Mouse (Mus musculus): ENCODE measurements around the gene Oaz1.
"Not testable (repeated sequence)": the region's sequence is repeated elsewhere in the genome, so short reads cannot be mapped to it uniquely, and the experiment has no call there.

Gene Oaz1

GRCm38 (mm10) chr10:80802996-80803395 is 23.5 kb upstream of the Oaz1 start:
- no peak for DNase-seq

GRCm38 (mm10) chr10:80804340-80804739 is 22.1 kb upstream of the Oaz1 start:
- DNase-seq = no peak

- DNase-seq = no peak
Measured at GRCm38 (mm10) chr10:80804916-80805315, 21.5 kb upstream of the Oaz1 start, which contains the start of gene Amh. Amh (plus strand) TSS chr10:80805243.

DNA sequence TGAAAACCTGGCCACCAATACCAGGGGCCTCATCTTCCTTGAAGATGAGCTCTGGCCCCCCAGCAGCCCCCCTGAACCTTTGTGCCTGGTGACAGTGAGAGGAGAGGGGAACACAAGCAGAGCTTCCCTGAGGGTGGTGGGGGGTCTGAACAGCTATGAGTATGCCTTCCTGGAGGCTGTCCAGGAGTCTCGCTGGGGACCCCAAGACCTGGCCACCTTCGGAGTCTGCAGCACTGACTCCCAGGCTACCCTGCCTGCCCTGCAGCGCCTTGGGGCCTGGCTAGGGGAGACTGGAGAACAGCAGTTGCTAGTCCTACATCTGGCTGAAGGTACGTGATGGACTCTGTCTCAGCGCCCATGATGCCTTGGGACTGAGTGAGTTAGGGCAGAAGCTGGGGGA is 21.1 kb upstream of the Oaz1 start:
- no peak for DNase-seq

- peak; percentile 89 to 90 for DNase-seq
Measured at GRCm38 (mm10) chr10:80805925-80806324, 20.5 kb upstream of the Oaz1 start.

DNA sequence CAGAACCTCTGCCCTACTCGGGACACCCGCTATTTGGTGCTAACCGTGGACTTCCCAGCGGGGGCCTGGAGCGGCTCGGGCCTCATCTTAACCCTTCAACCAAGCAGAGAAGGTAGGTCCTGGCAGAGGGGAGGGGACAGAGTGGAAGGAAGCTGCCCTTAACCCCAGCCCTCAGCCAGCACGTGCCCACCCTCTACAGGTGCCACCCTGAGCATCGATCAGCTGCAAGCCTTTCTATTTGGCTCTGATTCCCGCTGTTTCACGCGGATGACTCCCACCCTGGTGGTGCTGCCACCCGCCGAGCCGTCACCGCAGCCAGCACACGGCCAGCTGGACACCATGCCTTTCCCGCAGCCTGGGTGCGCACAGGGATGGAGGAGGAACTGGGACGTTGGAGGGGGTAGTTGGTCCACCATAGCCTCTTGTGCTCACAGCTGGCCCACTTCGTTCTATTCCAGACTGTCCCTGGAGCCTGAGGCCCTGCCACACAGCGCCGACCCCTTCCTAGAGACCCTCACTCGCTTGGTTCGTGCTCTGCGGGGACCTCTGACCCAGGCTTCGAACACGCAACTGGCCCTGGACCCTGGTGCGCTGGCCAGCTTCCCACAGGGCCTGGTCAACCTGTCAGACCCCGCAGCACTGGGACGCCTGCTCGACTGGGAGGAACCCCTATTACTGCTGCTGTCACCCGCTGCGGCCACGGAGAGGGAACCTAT is 20.0 kb upstream of the Oaz1 start:
- peak in 1 of 2 experiments; percentile 38 for DNase-seq

GRCm38 (mm10) chr10:80807057-80807627 is 19.3 kb upstream of the Oaz1 start:
- peak; percentile 87 to 90 for DNase-seq

DNA sequence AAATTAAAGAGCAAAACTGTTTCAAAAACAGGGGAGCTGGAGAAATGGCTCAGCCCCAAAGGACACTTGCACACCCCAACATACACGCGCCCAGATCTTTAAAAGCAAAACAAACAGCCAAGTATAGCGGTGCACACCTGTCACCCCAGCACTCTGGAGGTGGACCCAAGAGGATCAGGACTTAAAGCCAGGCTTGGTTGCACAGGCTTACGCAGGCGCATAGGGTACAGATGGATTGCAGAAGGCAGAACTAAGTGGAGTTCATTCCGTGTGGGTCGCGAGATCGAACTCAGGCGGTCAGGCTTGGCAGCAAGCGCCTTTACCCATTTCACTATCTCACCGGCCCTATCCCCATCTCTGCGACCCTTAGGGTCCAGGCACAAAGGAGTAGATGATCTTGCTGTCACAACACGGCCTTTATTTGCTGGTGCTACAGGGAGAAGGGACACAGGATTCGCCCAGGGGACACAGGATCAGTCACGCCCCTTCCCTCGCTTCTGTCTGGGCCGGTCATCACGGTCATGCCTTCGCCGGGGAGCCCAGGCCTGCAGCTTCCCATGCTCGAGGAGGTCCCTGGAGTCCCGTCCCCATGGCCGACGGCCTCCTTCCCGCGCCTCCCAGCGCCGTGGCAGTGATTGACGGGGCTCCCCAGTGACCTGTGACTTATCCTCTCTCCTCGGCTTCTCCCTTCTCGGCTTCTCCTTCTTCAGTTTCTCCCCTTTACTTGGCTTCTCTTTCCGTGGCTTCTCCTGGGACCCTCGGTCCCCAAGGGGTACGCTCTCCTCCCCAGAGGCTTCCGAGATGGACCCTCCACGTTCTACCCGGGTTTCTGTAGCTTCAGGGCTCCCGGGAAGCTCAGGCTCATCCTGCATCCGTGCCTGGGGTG is 18.1 kb upstream of the Oaz1 start:
- no peak for DNase-seq

DNA sequence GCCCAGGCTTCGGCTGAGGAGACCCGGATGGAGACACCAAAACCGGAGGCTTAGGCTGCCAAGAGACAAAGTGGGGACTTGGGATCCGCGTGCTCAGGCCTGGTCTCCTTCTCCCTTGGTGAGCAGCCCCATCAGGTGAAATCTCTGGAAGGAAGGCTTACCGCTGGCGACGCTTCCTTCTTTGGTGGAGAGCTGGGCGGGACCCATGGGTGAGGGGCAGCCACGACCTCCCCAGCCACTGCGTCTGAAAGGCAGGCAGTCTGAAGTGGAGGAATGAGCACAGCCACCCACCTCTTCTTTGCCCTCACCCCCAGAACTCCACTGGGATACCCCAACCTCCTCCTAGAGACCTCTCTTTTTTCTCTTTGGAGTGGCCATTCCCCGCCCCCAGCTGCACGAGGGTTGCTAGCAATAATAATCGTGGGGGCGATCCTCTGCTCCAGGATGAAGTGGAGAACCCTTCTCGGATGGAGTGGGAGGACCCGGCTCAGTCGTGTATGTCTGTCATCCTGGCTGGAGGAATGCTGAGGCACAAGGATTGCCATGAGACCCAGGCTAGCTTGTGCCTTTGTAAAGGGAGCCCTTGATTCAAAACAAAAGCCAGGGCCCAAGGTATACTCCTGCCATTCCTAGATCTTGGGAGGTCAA is 17.3 kb upstream of the Oaz1 start:
- no peak for DNase-seq

- no peak for DNase-seq
Measured at GRCm38 (mm10) chr10:80810084-80810483, 16.4 kb upstream of the Oaz1 start.

- no peak for DNase-seq
Measured at GRCm38 (mm10) chr10:80812391-80813041, 13.9 kb upstream of the Oaz1 start.

DNA sequence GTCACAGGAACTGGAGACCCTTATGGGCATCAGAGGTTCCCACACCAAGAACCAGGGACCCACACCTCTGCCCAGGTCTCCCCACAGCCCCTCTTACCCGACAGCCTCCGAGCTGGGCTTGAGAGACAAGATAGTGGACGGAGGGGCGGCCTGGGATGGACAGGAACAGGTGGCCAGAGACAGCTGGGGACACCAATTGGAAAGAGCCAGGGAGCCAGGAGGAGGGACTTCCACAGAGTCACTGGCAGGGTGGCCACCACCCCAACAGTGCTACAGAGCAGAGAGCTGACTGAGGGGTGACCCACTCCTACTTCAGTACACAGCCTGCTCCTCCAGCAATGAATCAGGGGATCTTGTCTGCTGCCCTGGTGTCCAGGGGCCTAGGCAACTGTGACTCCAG is 13.1 kb upstream of the Oaz1 start, which contains the start of gene Jsrp1:
Gene Jsrp1, minus strand, starts transcription at position 133 of the 400 bp plus-strand sequence.
- DNase-seq = no peak

GRCm38 (mm10) chr10:80814800-80815199 is 11.7 kb upstream of the Oaz1 start:
- no peak for DNase-seq

- not testable (repeated sequence) for DNase-seq
Measured at GRCm38 (mm10) chr10:80816303-80816702, 10.2 kb upstream of the Oaz1 start.

DNA sequence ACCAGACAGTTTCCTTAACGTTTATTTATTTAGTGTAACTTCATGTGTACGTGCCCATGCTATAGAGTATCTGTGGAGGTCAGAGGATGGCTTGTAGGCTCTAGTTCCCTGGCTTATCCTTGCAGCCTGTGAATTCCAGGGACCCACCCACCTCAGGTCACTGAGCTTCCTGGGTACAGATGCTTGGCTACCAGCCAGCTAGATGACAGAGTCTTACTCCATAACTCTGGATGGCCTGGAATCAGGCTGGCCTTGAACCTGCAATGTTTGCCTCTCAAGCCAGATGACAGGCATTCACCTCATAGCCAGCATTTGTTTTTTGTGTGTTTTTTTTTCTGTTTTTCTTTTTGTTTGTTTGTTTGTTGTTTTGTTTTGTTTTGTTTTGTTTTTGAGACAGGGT is 9.3 kb upstream of the Oaz1 start:
- DNase-seq = no peak

GRCm38 (mm10) chr10:80817955-80818354 is 8.5 kb upstream of the Oaz1 start:
- not testable (repeated sequence) for DNase-seq

DNA sequence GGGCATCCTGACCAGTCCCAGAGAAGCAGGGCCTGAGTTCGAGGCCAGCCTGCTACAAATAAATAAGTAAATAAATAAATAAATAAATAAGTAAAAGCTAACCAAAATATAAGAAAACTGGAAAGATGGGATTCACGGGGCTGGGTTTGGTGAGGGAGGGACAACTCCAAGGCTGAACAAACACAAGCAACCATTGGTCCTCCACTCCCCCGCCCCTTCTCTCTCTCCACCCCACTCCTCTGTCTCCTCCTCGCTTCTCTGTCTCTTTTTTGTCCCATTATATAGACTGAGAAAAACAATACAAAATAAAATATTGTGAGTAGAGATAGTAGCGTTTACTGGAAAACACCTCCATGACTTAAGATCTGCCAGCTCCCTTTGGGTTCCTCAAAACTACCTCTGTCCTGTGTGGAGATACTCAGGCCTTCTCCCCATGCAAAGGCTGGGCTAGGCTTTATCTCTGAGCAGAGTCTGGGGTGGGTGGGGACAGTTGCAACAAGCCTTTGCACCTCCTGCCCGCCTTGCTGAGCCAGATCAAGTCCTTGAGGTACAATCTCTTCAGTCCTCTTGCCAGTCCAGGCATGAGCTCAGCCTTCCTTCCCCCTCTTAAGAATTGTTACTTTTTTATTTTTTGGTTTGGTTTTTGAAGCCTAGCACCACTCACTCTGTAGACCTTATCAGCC is 7.7 kb upstream of the Oaz1 start:
- DNase-seq = no peak

DNA sequence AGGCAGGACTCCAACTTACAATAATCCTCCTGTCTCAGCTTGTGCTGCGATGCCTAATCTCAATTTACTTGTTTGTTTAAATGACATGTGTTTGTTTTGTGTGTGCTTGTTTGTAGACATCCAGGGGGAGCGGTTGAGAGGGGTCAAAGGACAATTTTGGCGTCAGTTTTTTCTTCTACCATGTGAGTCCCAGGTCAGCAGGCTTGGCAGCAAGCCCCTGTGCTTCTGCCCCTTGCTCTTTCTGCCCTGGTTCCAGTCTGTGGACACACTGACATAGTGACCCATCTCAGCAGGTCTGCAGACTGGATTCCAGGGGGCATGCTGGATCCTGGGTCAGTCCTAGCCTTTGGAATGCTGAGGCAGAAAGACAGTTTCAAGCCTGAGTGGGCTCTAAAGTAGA is 7.0 kb upstream of the Oaz1 start:
- no peak for DNase-seq

- peak in 1 of 2 experiments; percentile 56 for DNase-seq
Measured at GRCm38 (mm10) chr10:80821991-80822390, 4.5 kb upstream of the Oaz1 start.

DNA sequence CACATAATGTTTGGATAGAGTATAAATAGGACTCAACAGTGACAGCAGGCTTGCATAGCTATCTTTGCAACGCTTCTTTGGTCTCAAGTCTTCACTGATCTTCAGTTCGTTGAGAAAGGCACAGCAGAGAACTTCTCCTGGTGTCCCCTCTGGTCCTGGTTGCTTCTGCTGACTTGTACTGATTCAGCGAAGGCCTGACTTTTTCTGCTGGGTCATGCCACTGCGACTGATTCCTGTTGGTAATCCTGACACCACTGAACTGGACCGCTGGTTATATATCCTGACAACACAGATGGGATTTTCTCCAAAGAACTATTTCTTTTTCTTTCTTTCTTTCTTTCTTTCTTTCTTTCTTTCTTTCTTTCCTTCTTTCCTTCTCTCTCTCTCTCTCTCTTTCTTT is 3.9 kb upstream of the Oaz1 start:
- no peak for DNase-seq

GRCm38 (mm10) chr10:80823316-80823715 is 3.1 kb upstream of the Oaz1 start:
- DNase-seq = no peak
